Mouse (Mus musculus) duodenum, adult 2 months (tissue): ENCODE measurements around the gene Lmo7. TPM values are rescaled to one million over a fixed set of nuclear protein-coding genes. Genes with fewer than 3 reads are reported as not detected.

Experiments
- polyA plus RNA-seq: library from polyadenylated mRNA; depleted of rRNA; stranded (reverse); fragments of >200 nt; gene quantifications from 2 replicates; pipeline ENCODE4 v1.2.3, GENCODE M21; 2012; ENCODE audit warnings: low replicate concordance; rRNA removed

Gene Lmo7
- polyA plus RNA-seq = 102 and 159 TPM in 2 replicates

DNA sequence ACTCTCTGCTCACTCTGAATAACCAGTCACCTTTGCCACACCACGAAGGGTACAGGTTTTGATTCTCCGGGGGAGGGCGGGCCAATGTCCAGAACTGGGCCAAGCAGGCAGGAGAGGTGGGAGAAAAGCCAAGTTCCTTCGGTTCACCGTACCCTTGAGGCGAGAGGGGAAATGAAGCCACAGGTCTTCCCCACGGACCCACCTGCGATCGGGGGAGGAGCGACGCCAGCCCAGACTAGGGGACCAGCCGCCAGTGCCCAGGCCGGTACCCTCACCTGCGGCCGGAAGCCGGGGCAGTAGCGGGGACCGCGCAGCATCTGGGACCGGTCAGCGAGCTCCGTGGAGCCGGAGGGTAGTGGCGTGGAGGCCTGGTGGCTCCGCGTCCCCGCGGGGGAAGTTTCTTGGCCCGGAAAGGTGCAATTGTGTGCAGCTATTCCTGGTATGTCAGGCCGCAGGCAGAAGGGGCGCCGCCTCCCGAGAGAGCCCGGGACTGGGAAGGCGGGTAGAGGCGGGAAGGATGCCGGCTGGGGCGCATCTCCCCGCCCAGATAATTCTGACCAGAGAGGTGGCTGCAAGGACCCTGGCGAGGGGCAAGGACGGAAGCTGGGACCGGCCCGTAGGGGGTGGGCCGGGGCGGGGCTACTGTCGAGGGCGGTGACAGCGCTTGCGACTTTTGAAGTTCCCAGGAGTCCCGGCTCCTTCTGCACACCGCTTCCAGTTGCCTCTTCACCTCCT lies at the start of gene Lmo7, which contains the start of gene Gm9922:
Gene Lmo7, plus strand, starts transcription at position 721 of the 735 bp plus-strand sequence.
Gene Gm9922, minus strand, starts transcription at position 578 of the 735 bp plus-strand sequence.

Other genes starting within 250 kb of the Lmo7 start
- gene Tbc1d4, start 120.8 kb upstream of the Lmo7 start, polyA plus RNA-seq = 0.64 and 2.5 TPM in 2 replicates
- 11.2 and 11.3 TPM in 2 replicates for gene Commd6, start 89.3 kb upstream of the Lmo7 start, polyA plus RNA-seq
- gene Uchl3, start 76.0 kb upstream of the Lmo7 start, polyA plus RNA-seq = 2.6 and 4.2 TPM in 2 replicates
- 0.51 and 2.2 TPM in 2 replicates for gene Gm9922, start 143 bp upstream of the Lmo7 start, polyA plus RNA-seq